ENCODE assay signal across 7 mouse cellular contexts in the genomic region with DNA sequence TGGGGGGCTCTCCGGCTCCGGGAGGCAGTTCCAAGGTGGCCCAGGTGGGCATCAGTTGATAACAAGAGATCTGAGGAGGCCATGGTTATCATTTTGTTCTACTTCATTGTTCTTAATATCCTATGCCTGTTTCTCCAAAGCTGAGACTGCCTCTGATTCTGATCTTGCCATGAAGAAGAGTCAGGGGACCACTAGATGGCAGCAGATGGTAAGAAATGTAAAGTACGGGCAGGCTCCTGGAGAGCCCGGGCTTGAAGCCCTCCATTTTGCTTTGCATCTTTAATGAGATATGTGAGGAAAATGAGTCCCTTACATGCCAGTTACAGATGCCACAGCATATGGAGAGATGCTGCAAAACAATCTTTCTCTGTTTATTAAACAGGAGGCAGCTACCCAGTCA.
DNase-seq lines count a peak whose midpoint lies in the region; ATAC-seq and TF ChIP-seq lines count a peak whose summit lies in the region.

No protein-coding gene starts in this region.

- no peaks in the 10 kb centered on the region for H3K36me3 ChIP-seq in forebrain, embryonic 16.5 days (ENCODE audit: control insufficient read depth, insufficient read depth)
- H3K36me3 ChIP-seq in hindbrain, postnatal 0 days (ENCODE audit: insufficient read depth, low read length) = no peaks in the 10 kb centered on the region
- H3K36me3 ChIP-seq in midbrain, embryonic 11.5 days (ENCODE audit: control insufficient read depth, insufficient read depth, low read length) = no peaks in the 10 kb centered on the region

- DNase-seq in R1 (ENCODE audit: low read depth, low spot score) = peak; percentile 81
- DNase-seq in cerebellum, adult 11-12 months = peak; percentile 18
- peak; percentile 96 for DNase-seq in hindbrain, postnatal 0 days (ENCODE audit: low spot score)
- peak; percentile 74 for DNase-seq in left cerebral cortex, adult 11 months (ENCODE audit: low spot score)
- peak; percentile 95 for DNase-seq in midbrain, embryonic 11.5 days (ENCODE audit: low spot score, missing footprints)
- peak; percentile 67 to 68 for DNase-seq in right cerebral cortex, postnatal 36 days (ENCODE audit: low spot score in 2 of 2)

- H3K4me1 ChIP-seq in forebrain, embryonic 16.5 days (replicated peaks; ENCODE audit: control insufficient read depth, insufficient read depth, low read length) = peaks cover 21% of the 10 kb centered on the region
- peaks cover 8% of the 10 kb centered on the region for H3K4me1 ChIP-seq in hindbrain, postnatal 0 days (ENCODE audit: insufficient read depth, low read length)
- no peaks in the 10 kb centered on the region; the same call in 1 of the 2 replicates for H3K4me1 ChIP-seq in midbrain, embryonic 11.5 days (ENCODE audit: control insufficient read depth, insufficient read depth, low read length)

- TF ChIP-seq CTCF in hindbrain, postnatal 0 days (IDR thresholded peaks at IDR 0.05; ENCODE audit: low read depth) = peak; percentile 86

- WGBS in forebrain, embryonic 16.5 days = 13% methylated on average over 4 of the region's 4 CpGs
- WGBS in hindbrain, postnatal 0 days = 18% methylated on average over 4 of the region's 4 CpGs
- WGBS in midbrain, embryonic 11.5 days = 26% methylated on average over 4 of the region's 4 CpGs

- no peak overlapping the region for H3K4me2 ChIP-seq in forebrain, embryonic 16.5 days (ENCODE audit: low read length)
- H3K4me2 ChIP-seq in hindbrain, postnatal 0 days (ENCODE audit: low read depth, low read length) = no peak overlapping the region
- no peak overlapping the region for H3K4me2 ChIP-seq in midbrain, embryonic 11.5 days

- ATAC-seq in forebrain, embryonic 16.5 days = peak; percentile 92
- ATAC-seq in hindbrain, postnatal 0 days = peak; percentile 83
- peak; percentile 87 for ATAC-seq in midbrain, embryonic 11.5 days (ENCODE audit: low FRiP score)

- H3K9ac ChIP-seq in forebrain, embryonic 16.5 days (replicated peaks; ENCODE audit: low read depth, low read length) = 0 out of 2 replicates have a peak overlapping the region, but pooled peaks have one; percentile 20
- H3K9ac ChIP-seq in hindbrain, postnatal 0 days (replicated peaks; ENCODE audit: low read length) = no peak overlapping the region
- H3K9ac ChIP-seq in midbrain, embryonic 11.5 days (ENCODE audit: low read length) = no peak overlapping the region

- no peak overlapping the region for H3K4me3 ChIP-seq in forebrain, embryonic 16.5 days (replicated peaks; ENCODE audit: low read length)
- no peak overlapping the region for H3K4me3 ChIP-seq in hindbrain, postnatal 0 days (ENCODE audit: low read length)
- H3K4me3 ChIP-seq in midbrain, embryonic 11.5 days (ENCODE audit: low read depth, low read length) = no peak overlapping the region

- H3K27ac ChIP-seq in forebrain, embryonic 16.5 days (ENCODE audit: low read length) = peak overlapping the region; percentile 63
- H3K27ac ChIP-seq in hindbrain, postnatal 0 days = peak overlapping the region; percentile 45; the same call in 1 of the 2 replicates
- H3K27ac ChIP-seq in midbrain, embryonic 11.5 days (ENCODE audit: low read depth, low read length) = no peak overlapping the region

- H3K9me3 ChIP-seq in forebrain, embryonic 16.5 days (ENCODE audit: control insufficient read depth, low read length) = no peaks in the 10 kb centered on the region
- H3K9me3 ChIP-seq in hindbrain, postnatal 0 days (ENCODE audit: low read length) = no peaks in the 10 kb centered on the region
- no peaks in the 10 kb centered on the region for H3K9me3 ChIP-seq in midbrain, embryonic 11.5 days (ENCODE audit: control insufficient read depth, low read length)

- H3K27me3 ChIP-seq in forebrain, embryonic 16.5 days (replicated peaks; ENCODE audit: control insufficient read depth, insufficient read depth, low read length) = no peaks in the 10 kb centered on the region
- H3K27me3 ChIP-seq in hindbrain, postnatal 0 days (ENCODE audit: insufficient read depth, low read length) = no peaks in the 10 kb centered on the region
- H3K27me3 ChIP-seq in midbrain, embryonic 11.5 days (ENCODE audit: control insufficient read depth, insufficient read depth, low read length) = no peaks in the 10 kb centered on the region

Comparison
In these comparisons a context has a peak if more than half of its experiments do, and no peak if none do; other contexts are left out.
1. DNase-seq: peak in every context shown above with its lines; median percentile 96 in hindbrain, postnatal 0 days; 95 in midbrain, embryonic 11.5 days; 81 in R1; 74 in left cerebral cortex, adult 11 months; 68 in right cerebral cortex, postnatal 36 days; 18 in cerebellum, adult 11-12 months.